Mouse (Mus musculus): ENCODE results near the gene Ccdc148. TPM values are rescaled to one million over a fixed set of nuclear protein-coding genes. Genes with fewer than 3 reads are reported as not detected.

Gene Ccdc148
- polyA plus RNA-seq, 1 experiment from 2014 or later = 0.60 TPM

GRCm38 (mm10) chr2:59050245-59050824 is 110.1 kb downstream of the Ccdc148 start:
- ATAC-seq (ENCODE audit: low FRiP score) (no peak), DNase-seq (ENCODE audit: low spot score) (no peak)
- Histone ChIP-seq H3K4me3 (ENCODE audit: low read depth, low read length) (no peak overlapping the region), H3K4me2 (replicated peaks; ENCODE audit: low read depth, low read length) (no peak overlapping the region), H3K36me3 (ENCODE audit: control insufficient read depth, insufficient read depth, low read length) (no peaks in the 10 kb centered on the region), H3K9ac (ENCODE audit: low read depth, low read length) (no peak overlapping the region), H3K9me3 (ENCODE audit: control insufficient read depth, low read length) (no peaks in the 10 kb centered on the region), H3K4me1 (replicated peaks; ENCODE audit: control insufficient read depth, insufficient read depth, low read length) (0 out of 2 replicates have a peak, but pooled peaks cover 2% of the 10 kb centered on the region), H3K27me3 (ENCODE audit: control insufficient read depth, insufficient read depth, low read length) (0 out of 2 replicates have a peak, but pooled peaks cover 2% of the 10 kb centered on the region), H3K27ac (ENCODE audit: low read depth, low read length) (no peak overlapping the region)
- 79% methylated on average over 8 of the region's 8 CpGs for WGBS

- no peak overlapping the region for H3K4me2 ChIP-seq (replicated peaks; ENCODE audit: low read depth, low read length)
- H3K27me3 ChIP-seq (ENCODE audit: control insufficient read depth, insufficient read depth, low read length) = 0 out of 2 replicates have a peak, but pooled peaks cover 2% of the 10 kb centered on the region
- ATAC-seq (ENCODE audit: low FRiP score) (no peak), DNase-seq (ENCODE audit: low spot score) (no peak)
- H3K9ac ChIP-seq (ENCODE audit: low read depth, low read length) = no peak overlapping the region
- H3K27ac ChIP-seq (ENCODE audit: low read depth, low read length) = no peak overlapping the region
- no peak overlapping the region for H3K4me3 ChIP-seq (ENCODE audit: low read depth, low read length)
- 0 out of 2 replicates have a peak, but pooled peaks cover 2% of the 10 kb centered on the region for H3K4me1 ChIP-seq (replicated peaks; ENCODE audit: control insufficient read depth, insufficient read depth, low read length)
- no peaks in the 10 kb centered on the region for H3K36me3 ChIP-seq (ENCODE audit: control insufficient read depth, insufficient read depth, low read length)
- WGBS = 49% methylated on average over 4 of the region's 4 CpGs
- H3K9me3 ChIP-seq (ENCODE audit: control insufficient read depth, low read length) = no peaks in the 10 kb centered on the region
Measured at GRCm38 (mm10) chr2:59049686-59050085, 110.8 kb downstream of the Ccdc148 start.

GRCm38 (mm10) chr2:59048775-59049451 is 111.6 kb downstream of the Ccdc148 start:
- H3K36me3 ChIP-seq (ENCODE audit: control insufficient read depth, insufficient read depth, low read length) = no peaks in the 10 kb centered on the region
- WGBS = 58% methylated on average over 6 of the region's 6 CpGs
- H3K4me3 ChIP-seq (ENCODE audit: low read depth, low read length) = no peak overlapping the region
- H3K9ac ChIP-seq (ENCODE audit: low read depth, low read length) = no peak overlapping the region
- no peak overlapping the region for H3K27ac ChIP-seq (ENCODE audit: low read depth, low read length)
- DNase-seq (ENCODE audit: low spot score) (no peak), ATAC-seq (ENCODE audit: low FRiP score) (no peak)
- H3K4me2 ChIP-seq (replicated peaks; ENCODE audit: low read depth, low read length) = no peak overlapping the region
- H3K4me1 ChIP-seq (replicated peaks; ENCODE audit: control insufficient read depth, insufficient read depth, low read length) = 0 out of 2 replicates have a peak, but pooled peaks cover 2% of the 10 kb centered on the region
- H3K27me3 ChIP-seq (ENCODE audit: control insufficient read depth, insufficient read depth, low read length) = 0 out of 2 replicates have a peak, but pooled peaks cover 2% of the 10 kb centered on the region
- no peaks in the 10 kb centered on the region for H3K9me3 ChIP-seq (ENCODE audit: control insufficient read depth, low read length)

- Histone ChIP-seq H3K27me3 (ENCODE audit: control insufficient read depth, insufficient read depth, low read length) (no peaks in the 10 kb centered on the region), H3K9me3 (ENCODE audit: control insufficient read depth, low read length) (no peaks in the 10 kb centered on the region), H3K4me2 (replicated peaks; ENCODE audit: low read depth, low read length) (no peak overlapping the region), H3K4me1 (replicated peaks; ENCODE audit: control insufficient read depth, insufficient read depth, low read length) (no peaks in the 10 kb centered on the region), H3K4me3 (ENCODE audit: low read depth, low read length) (no peak overlapping the region), H3K36me3 (ENCODE audit: control insufficient read depth, insufficient read depth, low read length) (no peaks in the 10 kb centered on the region), H3K9ac (ENCODE audit: low read depth, low read length) (no peak overlapping the region), H3K27ac (ENCODE audit: low read depth, low read length) (no peak overlapping the region)
- no peak for ATAC-seq (ENCODE audit: low FRiP score)
- no peak for DNase-seq (ENCODE audit: low spot score)
- WGBS = 76% methylated on average over 22 of the region's 22 CpGs
Measured at GRCm38 (mm10) chr2:59043313-59044032, 117.0 kb downstream of the Ccdc148 start.

- 54% methylated on average over 12 of the region's 13 CpGs for WGBS
- H3K36me3 ChIP-seq (ENCODE audit: control insufficient read depth, insufficient read depth, low read length) = no peaks in the 10 kb centered on the region
- H3K9ac ChIP-seq (ENCODE audit: low read depth, low read length) = no peak overlapping the region
- ATAC-seq (ENCODE audit: low FRiP score) (peak; percentile 65; the same call in 1 of the 2 replicates), DNase-seq (ENCODE audit: low spot score) (no peak)
- H3K9me3 ChIP-seq (ENCODE audit: control insufficient read depth, low read length) = no peaks in the 10 kb centered on the region
- H3K4me2 ChIP-seq (replicated peaks; ENCODE audit: low read depth, low read length) = no peak overlapping the region
- H3K4me3 ChIP-seq (ENCODE audit: low read depth, low read length) = no peak overlapping the region
- no peaks in the 10 kb centered on the region for H3K4me1 ChIP-seq (replicated peaks; ENCODE audit: control insufficient read depth, insufficient read depth, low read length)
- no peak overlapping the region for H3K27ac ChIP-seq (ENCODE audit: low read depth, low read length)
- H3K27me3 ChIP-seq (ENCODE audit: control insufficient read depth, insufficient read depth, low read length) = no peaks in the 10 kb centered on the region
Measured at GRCm38 (mm10) chr2:59042616-59043015, 117.9 kb downstream of the Ccdc148 start.

GRCm38 (mm10) chr2:59036433-59036832 is 124.0 kb downstream of the Ccdc148 start:
- H3K27me3 ChIP-seq (ENCODE audit: control insufficient read depth, insufficient read depth, low read length) = no peaks in the 10 kb centered on the region
- no peaks in the 10 kb centered on the region for H3K36me3 ChIP-seq (ENCODE audit: control insufficient read depth, insufficient read depth, low read length)
- DNase-seq (ENCODE audit: low spot score) (peak; percentile 20), ATAC-seq (ENCODE audit: low FRiP score) (no peak)
- no peak overlapping the region for H3K4me3 ChIP-seq (ENCODE audit: low read depth, low read length)
- H3K27ac ChIP-seq (ENCODE audit: low read depth, low read length) = no peak overlapping the region
- H3K4me1 ChIP-seq (replicated peaks; ENCODE audit: control insufficient read depth, insufficient read depth, low read length) = no peaks in the 10 kb centered on the region
- H3K9me3 ChIP-seq (ENCODE audit: control insufficient read depth, low read length) = no peaks in the 10 kb centered on the region
- H3K4me2 ChIP-seq (replicated peaks; ENCODE audit: low read depth, low read length) = no peak overlapping the region
- 44% methylated on average over 6 of the region's 6 CpGs for WGBS
- H3K9ac ChIP-seq (ENCODE audit: low read depth, low read length) = no peak overlapping the region

GRCm38 (mm10) chr2:59035206-59035605 is 125.3 kb downstream of the Ccdc148 start:
- Histone ChIP-seq H3K4me2 (replicated peaks; ENCODE audit: low read depth, low read length) (no peak overlapping the region), H3K4me1 (replicated peaks; ENCODE audit: control insufficient read depth, insufficient read depth, low read length) (no peaks in the 10 kb centered on the region), H3K9me3 (ENCODE audit: control insufficient read depth, low read length) (no peaks in the 10 kb centered on the region), H3K36me3 (ENCODE audit: control insufficient read depth, insufficient read depth, low read length) (no peaks in the 10 kb centered on the region), H3K27ac (ENCODE audit: low read depth, low read length) (no peak overlapping the region), H3K9ac (ENCODE audit: low read depth, low read length) (no peak overlapping the region), H3K27me3 (ENCODE audit: control insufficient read depth, insufficient read depth, low read length) (no peaks in the 10 kb centered on the region), H3K4me3 (ENCODE audit: low read depth, low read length) (no peak overlapping the region)
- ATAC-seq (ENCODE audit: low FRiP score) (no peak), DNase-seq (ENCODE audit: low spot score) (no peak)
- WGBS = 70% methylated on average over 3 of the region's 3 CpGs

- no peaks in the 10 kb centered on the region for H3K36me3 ChIP-seq (ENCODE audit: control insufficient read depth, insufficient read depth, low read length)
- no peak overlapping the region for H3K27ac ChIP-seq (ENCODE audit: low read depth, low read length)
- no peaks in the 10 kb centered on the region for H3K9me3 ChIP-seq (ENCODE audit: control insufficient read depth, low read length)
- H3K4me2 ChIP-seq (replicated peaks; ENCODE audit: low read depth, low read length) = no peak overlapping the region
- no peak overlapping the region for H3K9ac ChIP-seq (ENCODE audit: low read depth, low read length)
- ATAC-seq (ENCODE audit: low FRiP score) (no peak), DNase-seq (ENCODE audit: low spot score) (no peak)
- H3K4me3 ChIP-seq (ENCODE audit: low read depth, low read length) = no peak overlapping the region
- no peaks in the 10 kb centered on the region for H3K27me3 ChIP-seq (ENCODE audit: control insufficient read depth, insufficient read depth, low read length)
- WGBS = 88% methylated on average over 6 of the region's 6 CpGs
- H3K4me1 ChIP-seq (replicated peaks; ENCODE audit: control insufficient read depth, insufficient read depth, low read length) = no peaks in the 10 kb centered on the region
Measured at GRCm38 (mm10) chr2:59034281-59034680, 126.2 kb downstream of the Ccdc148 start.

Data from hindbrain, embryonic 11.5 days (tissue).